Comparison of ENCODE assay signal across 25 mouse cellular contexts in the genomic region with DNA sequence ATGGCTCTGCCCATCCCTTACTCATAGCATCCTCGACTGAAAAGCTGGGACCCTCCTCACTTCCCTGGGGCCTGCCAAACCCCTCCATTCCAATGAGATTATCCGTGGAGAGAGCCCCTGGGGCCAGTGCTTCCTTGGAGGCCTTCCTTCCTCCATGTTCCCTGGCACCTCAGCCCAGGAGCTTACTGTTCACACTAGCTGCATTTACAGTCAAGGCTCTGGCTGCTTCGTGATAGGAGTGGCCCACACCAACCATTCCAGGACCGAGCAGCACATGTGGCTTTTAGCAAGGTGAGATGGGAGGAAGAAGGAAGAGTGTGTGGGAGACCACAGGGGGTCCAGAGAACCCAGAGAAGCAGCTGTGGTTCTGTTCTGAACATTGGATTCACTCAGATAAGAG. TPM values are rescaled to one million over a fixed set of nuclear protein-coding genes. Genes with fewer than 3 reads are reported as not detected.
DNase-seq lines count a peak whose midpoint lies in the region; ATAC-seq lines count a peak whose summit lies in the region.
"Had no signal": no experiment of that assay in that cellular context is flagged by ENCODE, and none has a peak within 500 bp of the region (broad histone marks: within the 10 kb centered on the region; RNA-seq: fewer than 3 reads in every experiment).

No protein-coding gene starts in this region.

- no peak for DNase-seq in embryonic facial prominence, embryonic 10.5 days (ENCODE audit: low spot score)
- DNase-seq in hindbrain, embryonic 10.5 days (ENCODE audit: low spot score), result no peak
- no peak for DNase-seq in midbrain, embryonic 10.5 days (ENCODE audit: low spot score)
- DNase-seq in kidney, postnatal 10 days, result no peak
- DNase-seq: adrenal gland, postnatal 14 days; cerebellum, adult 11 months; cerebellum, postnatal 10 days; gastrocnemius, adult 2 months; gastrocnemius, postnatal 36 days; heart, postnatal 10 days; kidney, adult 11 months; kidney, postnatal 25 days; right cerebral cortex, adult 18-20 months; spleen, adult 18-20 months; thymus, postnatal 14 days had no signal

- H3K4me3 ChIP-seq in embryonic facial prominence, embryonic 12.5 days, result no peak overlapping the region
- no peak overlapping the region for H3K4me3 ChIP-seq in embryonic facial prominence, embryonic 10.5 days
- no peak overlapping the region for H3K4me3 ChIP-seq in hindbrain, embryonic 16.5 days (ENCODE audit: low read length)
- no peak overlapping the region for H3K4me3 ChIP-seq in hindbrain, embryonic 10.5 days
- H3K4me3 ChIP-seq in midbrain, embryonic 13.5 days (replicated peaks), result no peak overlapping the region
- no peak overlapping the region for H3K4me3 ChIP-seq in midbrain, embryonic 10.5 days
- H3K4me3 ChIP-seq in limb, embryonic 13.5 days, result no peak overlapping the region
- H3K4me3 ChIP-seq: gastrocnemius, adult 2 months; heart, embryonic 13.5 days; lung, embryonic 15.5 days; midbrain, embryonic 12.5 days; myocyte had no signal

- H3K9ac ChIP-seq in embryonic facial prominence, embryonic 12.5 days, result peak overlapping the region; percentile 5; the same call in 1 of the 2 replicates
- peak overlapping the region; percentile 9; the same call in 1 of the 2 replicates for H3K9ac ChIP-seq in hindbrain, embryonic 16.5 days (ENCODE audit: low read depth, low read length)
- H3K9ac ChIP-seq in midbrain, embryonic 13.5 days (replicated peaks), result peak overlapping the region; percentile 28; the same call in 1 of the 2 replicates
- peak overlapping the region; percentile 35 for H3K9ac ChIP-seq in limb, embryonic 13.5 days
- H3K9ac ChIP-seq: heart, embryonic 13.5 days; lung, embryonic 15.5 days; midbrain, embryonic 12.5 days had no signal

- WGBS in embryonic facial prominence, embryonic 12.5 days, result 62% methylated on average over 4 of the region's 4 CpGs
- WGBS in embryonic facial prominence, embryonic 10.5 days, result 53% methylated on average over 4 of the region's 4 CpGs
- 54% methylated on average over 4 of the region's 4 CpGs for WGBS in hindbrain, embryonic 16.5 days
- 59% methylated on average over 4 of the region's 4 CpGs for WGBS in hindbrain, embryonic 10.5 days
- WGBS in midbrain, embryonic 13.5 days, result 59% methylated on average over 4 of the region's 4 CpGs
- 50% methylated on average over 4 of the region's 4 CpGs for WGBS in midbrain, embryonic 10.5 days
- WGBS in limb, embryonic 13.5 days, result 41% methylated on average over 4 of the region's 4 CpGs

- no peak overlapping the region for H3K27ac ChIP-seq in embryonic facial prominence, embryonic 12.5 days
- H3K27ac ChIP-seq in embryonic facial prominence, embryonic 10.5 days (replicated peaks), result no peak overlapping the region
- H3K27ac ChIP-seq in hindbrain, embryonic 16.5 days (ENCODE audit: low read depth, low read length), result no peak overlapping the region
- H3K27ac ChIP-seq in hindbrain, embryonic 10.5 days, result no peak overlapping the region
- no peak overlapping the region for H3K27ac ChIP-seq in midbrain, embryonic 13.5 days
- H3K27ac ChIP-seq in midbrain, embryonic 10.5 days (replicated peaks), result no peak overlapping the region
- H3K27ac ChIP-seq in limb, embryonic 13.5 days, result no peak overlapping the region
- H3K27ac ChIP-seq: gastrocnemius, adult 2 months; heart, embryonic 13.5 days; lung, embryonic 15.5 days; midbrain, embryonic 12.5 days had no signal

- H3K4me1 ChIP-seq in embryonic facial prominence, embryonic 12.5 days, result no peaks in the 10 kb centered on the region
- H3K4me1 ChIP-seq in embryonic facial prominence, embryonic 10.5 days, result peaks cover 17% of the 10 kb centered on the region
- no peaks in the 10 kb centered on the region for H3K4me1 ChIP-seq in hindbrain, embryonic 16.5 days (ENCODE audit: control insufficient read depth, insufficient read depth, low read depth, low read length)
- peaks cover 24% of the 10 kb centered on the region for H3K4me1 ChIP-seq in hindbrain, embryonic 10.5 days (replicated peaks)
- H3K4me1 ChIP-seq in midbrain, embryonic 13.5 days (replicated peaks), result peaks cover 15% of the 10 kb centered on the region
- H3K4me1 ChIP-seq in midbrain, embryonic 10.5 days, result peaks cover 21% of the 10 kb centered on the region
- peaks cover 4% of the 10 kb centered on the region for H3K4me1 ChIP-seq in limb, embryonic 13.5 days
- H3K4me1 ChIP-seq: heart, embryonic 13.5 days; lung, embryonic 15.5 days had no signal

- no peaks in the 10 kb centered on the region for H3K9me3 ChIP-seq in embryonic facial prominence, embryonic 12.5 days
- no peaks in the 10 kb centered on the region for H3K9me3 ChIP-seq in embryonic facial prominence, embryonic 10.5 days
- no peaks in the 10 kb centered on the region for H3K9me3 ChIP-seq in hindbrain, embryonic 16.5 days (ENCODE audit: control insufficient read depth, low read length)
- H3K9me3 ChIP-seq in hindbrain, embryonic 10.5 days, result no peaks in the 10 kb centered on the region
- no peaks in the 10 kb centered on the region for H3K9me3 ChIP-seq in midbrain, embryonic 13.5 days
- H3K9me3 ChIP-seq in midbrain, embryonic 10.5 days (replicated peaks), result no peaks in the 10 kb centered on the region
- no peaks in the 10 kb centered on the region for H3K9me3 ChIP-seq in limb, embryonic 13.5 days
- H3K9me3 ChIP-seq: G1E; heart, embryonic 13.5 days; lung, embryonic 15.5 days; midbrain, embryonic 12.5 days had no signal

- H3K4me2 ChIP-seq in embryonic facial prominence, embryonic 12.5 days (replicated peaks), result no peak overlapping the region
- H3K4me2 ChIP-seq in hindbrain, embryonic 16.5 days (ENCODE audit: low read length), result no peak overlapping the region
- H3K4me2 ChIP-seq in midbrain, embryonic 13.5 days (replicated peaks), result no peak overlapping the region
- H3K4me2 ChIP-seq in limb, embryonic 13.5 days (replicated peaks), result no peak overlapping the region
- H3K4me2 ChIP-seq: heart, embryonic 13.5 days; liver, embryonic 11.5 days; lung, embryonic 15.5 days; midbrain, embryonic 12.5 days had no signal

- H3K27me3 ChIP-seq in embryonic facial prominence, embryonic 12.5 days, result no peaks in the 10 kb centered on the region
- H3K27me3 ChIP-seq in embryonic facial prominence, embryonic 10.5 days (replicated peaks; ENCODE audit: low read depth, poor library complexity, severe bottlenecking), result no peaks in the 10 kb centered on the region
- no peaks in the 10 kb centered on the region for H3K27me3 ChIP-seq in hindbrain, embryonic 16.5 days (replicated peaks; ENCODE audit: control insufficient read depth, insufficient read depth, low read length)
- H3K27me3 ChIP-seq in hindbrain, embryonic 10.5 days (ENCODE audit: insufficient read depth, poor library complexity, severe bottlenecking), result no peaks in the 10 kb centered on the region
- no peaks in the 10 kb centered on the region for H3K27me3 ChIP-seq in midbrain, embryonic 13.5 days
- H3K27me3 ChIP-seq in midbrain, embryonic 10.5 days (ENCODE audit: low read depth, poor library complexity, severe bottlenecking), result no peaks in the 10 kb centered on the region
- no peaks in the 10 kb centered on the region for H3K27me3 ChIP-seq in limb, embryonic 13.5 days
- H3K27me3 ChIP-seq: heart, embryonic 13.5 days; lung, embryonic 15.5 days; midbrain, embryonic 12.5 days had no signal

- H3K36me3 ChIP-seq in embryonic facial prominence, embryonic 12.5 days, result no peaks in the 10 kb centered on the region
- no peaks in the 10 kb centered on the region for H3K36me3 ChIP-seq in embryonic facial prominence, embryonic 10.5 days (replicated peaks)
- no peaks in the 10 kb centered on the region for H3K36me3 ChIP-seq in hindbrain, embryonic 16.5 days (ENCODE audit: control insufficient read depth, insufficient read depth, low read length)
- H3K36me3 ChIP-seq in hindbrain, embryonic 10.5 days, result no peaks in the 10 kb centered on the region
- H3K36me3 ChIP-seq in midbrain, embryonic 13.5 days, result no peaks in the 10 kb centered on the region
- no peaks in the 10 kb centered on the region for H3K36me3 ChIP-seq in midbrain, embryonic 10.5 days
- 0 out of 2 replicates have a peak, but pooled peaks cover 5% of the 10 kb centered on the region for H3K36me3 ChIP-seq in limb, embryonic 13.5 days
- H3K36me3 ChIP-seq: G1E; heart, embryonic 13.5 days; lung, embryonic 15.5 days; midbrain, embryonic 12.5 days had no signal

- ATAC-seq in embryonic facial prominence, embryonic 12.5 days (ENCODE audit: insufficient number of reproducible peaks, insufficient read depth, low FRiP score, low TSS enrichment), result no peak
- no peak for ATAC-seq in hindbrain, embryonic 16.5 days
- no peak for ATAC-seq in midbrain, embryonic 13.5 days
- no peak for ATAC-seq in limb, embryonic 13.5 days (ENCODE audit: low FRiP score, low read depth)

RNA-seq across cellular contexts. Expression of a gene that starts 11.5 kb away (rescaled TPM):
- polyA plus RNA-seq in embryonic facial prominence, embryonic 12.5 days (2016; fragmentation: Nextera tagmentation; extraction: Ambion mirVana), result 6.0 and 6.2 TPM in 2 replicates
- polyA plus RNA-seq in embryonic facial prominence, embryonic 10.5 days (2016; fragmentation: Nextera tagmentation; extraction: Ambion mirVana), result 2.4 and 3.4 TPM in 2 replicates
- polyA plus RNA-seq in hindbrain, embryonic 16.5 days (2015; fragmentation: Nextera tagmentation; extraction: Ambion mirVana), result 4.6 and 4.7 TPM in 2 replicates
- 2.0 and 5.0 TPM in 2 replicates for polyA plus RNA-seq in hindbrain, embryonic 10.5 days (2016; fragmentation: Nextera tagmentation; extraction: Ambion mirVana)
- polyA plus RNA-seq in midbrain, embryonic 13.5 days (2015; fragmentation: Nextera tagmentation; extraction: Ambion mirVana), result 8.4 and 8.5 TPM in 2 replicates
- 2.2 and 3.9 TPM in 2 replicates for polyA plus RNA-seq in midbrain, embryonic 10.5 days (2016; fragmentation: Nextera tagmentation; extraction: Ambion mirVana)
- 5.5 and 7.8 TPM in 2 replicates for polyA plus RNA-seq in limb, embryonic 13.5 days (2015; fragmentation: Nextera tagmentation; extraction: Ambion mirVana)

RNA-seq across cellular contexts. Expression of a gene that starts 23.8 kb away (rescaled TPM):
- 69.9 and 70.3 TPM in 2 replicates for polyA plus RNA-seq in embryonic facial prominence, embryonic 12.5 days (2016; fragmentation: Nextera tagmentation; extraction: Ambion mirVana)
- polyA plus RNA-seq in embryonic facial prominence, embryonic 10.5 days (2016; fragmentation: Nextera tagmentation; extraction: Ambion mirVana), result 66.3 and 68.6 TPM in 2 replicates
- 61.8 and 64.9 TPM in 2 replicates for polyA plus RNA-seq in hindbrain, embryonic 16.5 days (2015; fragmentation: Nextera tagmentation; extraction: Ambion mirVana)
- polyA plus RNA-seq in hindbrain, embryonic 10.5 days (2016; fragmentation: Nextera tagmentation; extraction: Ambion mirVana), result 68.0 and 83.0 TPM in 2 replicates
- polyA plus RNA-seq in midbrain, embryonic 13.5 days (2015; fragmentation: Nextera tagmentation; extraction: Ambion mirVana), result 84.8 and 91.6 TPM in 2 replicates
- polyA plus RNA-seq in midbrain, embryonic 10.5 days (2016; fragmentation: Nextera tagmentation; extraction: Ambion mirVana), result 63.9 and 81.5 TPM in 2 replicates
- polyA plus RNA-seq in limb, embryonic 13.5 days (2015; fragmentation: Nextera tagmentation; extraction: Ambion mirVana), result 69.5 and 74.1 TPM in 2 replicates

RNA-seq across cellular contexts. Expression of a gene that starts 50.7 kb away (rescaled TPM):
- polyA plus RNA-seq in embryonic facial prominence, embryonic 12.5 days (2016; fragmentation: Nextera tagmentation; extraction: Ambion mirVana), result 4.1 and 4.6 TPM in 2 replicates
- polyA plus RNA-seq in embryonic facial prominence, embryonic 10.5 days (2016; fragmentation: Nextera tagmentation; extraction: Ambion mirVana), result 1.8 and 2.2 TPM in 2 replicates
- polyA plus RNA-seq in hindbrain, embryonic 16.5 days (2015; fragmentation: Nextera tagmentation; extraction: Ambion mirVana), result 44.1 and 58.7 TPM in 2 replicates
- 2.2 and 4.6 TPM in 2 replicates for polyA plus RNA-seq in hindbrain, embryonic 10.5 days (2016; fragmentation: Nextera tagmentation; extraction: Ambion mirVana)
- 18.1 and 18.6 TPM in 2 replicates for polyA plus RNA-seq in midbrain, embryonic 13.5 days (2015; fragmentation: Nextera tagmentation; extraction: Ambion mirVana)
- 2.2 and 3.4 TPM in 2 replicates for polyA plus RNA-seq in midbrain, embryonic 10.5 days (2016; fragmentation: Nextera tagmentation; extraction: Ambion mirVana)
- polyA plus RNA-seq in limb, embryonic 13.5 days (2015; fragmentation: Nextera tagmentation; extraction: Ambion mirVana), result 2.7 and 2.9 TPM in 2 replicates
